Mouse (Mus musculus) splenic B cell, adult 2 months (primary cell): ENCODE results near the gene Cd86.

ENCODE experiments used
- DNase-seq: peaks from one replicate; pipeline ENCODE4 v3.0.0-alpha.2; 2011; ENCODE audit warnings: low read depth, low spot score
- H3K27me3 ChIP-seq: 2 replicates; pipeline ENCODE4 v1.6.1; 2012; ENCODE audit warnings: mild to moderate bottlenecking, low read length, moderate library complexity, mixed read lengths; ENCODE audit not compliant: control insufficient read depth, poor library complexity, insufficient read depth, severe bottlenecking
- H3K36me3 ChIP-seq: 2 replicates; pipeline ENCODE4 v1.6.1; 2012; ENCODE audit warnings: mild to moderate bottlenecking, low read length, moderate library complexity, mixed read lengths; ENCODE audit not compliant: control insufficient read depth, poor library complexity, insufficient read depth, severe bottlenecking

Cd86 gene

DNA sequence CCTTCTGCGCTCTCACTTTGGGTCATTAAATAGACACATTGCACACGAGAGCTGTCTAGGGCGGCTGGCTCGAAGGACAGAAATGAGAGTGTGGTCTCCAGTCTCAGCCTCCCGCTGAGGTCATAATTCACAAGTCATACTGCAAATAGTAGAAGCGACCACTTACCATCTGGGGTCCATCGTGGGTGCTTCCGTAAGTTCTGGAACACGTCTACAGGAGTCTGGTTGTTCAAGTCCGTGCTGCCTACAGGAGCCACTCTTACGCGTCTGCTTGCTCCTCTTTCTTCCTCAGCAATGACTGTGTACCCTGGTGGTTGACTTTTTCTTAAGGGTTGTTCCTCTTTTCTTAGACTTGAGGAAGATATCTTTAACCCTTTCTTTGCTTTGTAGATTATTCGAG is at the start of gene Cd86:
Cd86 (minus strand) TSS at position 300 of the 400 bp plus-strand sequence.
- H3K27me3 ChIP-seq, result no peaks in the 10 kb centered on the region
- no peaks in the 10 kb centered on the region for H3K36me3 ChIP-seq
- peak; percentile 89 for DNase-seq

DNA sequence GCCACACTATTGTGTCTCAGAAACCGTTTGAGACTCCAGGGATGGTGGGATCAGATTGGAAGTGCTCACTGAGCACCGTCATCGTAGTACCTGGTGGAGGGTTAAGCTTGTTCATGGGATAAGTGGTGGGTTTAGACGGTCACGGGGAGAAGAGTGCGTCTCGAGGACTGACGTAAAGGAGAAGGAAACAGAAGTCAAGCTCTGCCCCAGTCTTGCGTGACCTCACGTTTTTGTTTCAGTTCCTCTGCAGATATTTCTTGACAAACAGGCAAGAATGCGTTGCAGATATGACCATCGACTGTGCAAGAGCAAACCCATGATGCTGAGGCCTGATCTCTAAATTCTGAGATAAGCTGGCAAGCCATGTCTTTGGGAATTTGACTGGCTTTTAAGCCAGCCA is 45.9 kb upstream of the Cd86 start:
- no peaks in the 10 kb centered on the region for H3K27me3 ChIP-seq
- H3K36me3 ChIP-seq, result no peaks in the 10 kb centered on the region
- peak; percentile 98 for DNase-seq

DNA sequence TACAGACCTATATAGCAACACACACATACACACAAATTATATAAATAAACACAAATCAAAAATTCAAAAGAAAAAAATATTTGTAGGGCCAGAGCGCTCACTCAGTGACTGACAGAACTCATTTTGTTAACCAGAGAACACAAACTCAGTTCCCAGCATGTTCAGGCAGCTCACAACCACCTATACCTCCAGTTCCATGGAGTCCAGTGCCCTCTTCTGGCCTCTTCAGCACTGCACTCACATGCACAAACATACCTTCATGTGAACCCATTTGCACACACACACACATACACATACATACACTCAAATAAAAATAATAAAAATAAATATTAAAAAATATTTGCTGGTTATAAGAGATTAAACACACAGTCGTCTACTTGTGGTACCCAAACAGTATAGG is 44.9 kb upstream of the Cd86 start:
- no peaks in the 10 kb centered on the region for H3K27me3 ChIP-seq
- peak; percentile 73 for DNase-seq
- no peaks in the 10 kb centered on the region for H3K36me3 ChIP-seq

DNA sequence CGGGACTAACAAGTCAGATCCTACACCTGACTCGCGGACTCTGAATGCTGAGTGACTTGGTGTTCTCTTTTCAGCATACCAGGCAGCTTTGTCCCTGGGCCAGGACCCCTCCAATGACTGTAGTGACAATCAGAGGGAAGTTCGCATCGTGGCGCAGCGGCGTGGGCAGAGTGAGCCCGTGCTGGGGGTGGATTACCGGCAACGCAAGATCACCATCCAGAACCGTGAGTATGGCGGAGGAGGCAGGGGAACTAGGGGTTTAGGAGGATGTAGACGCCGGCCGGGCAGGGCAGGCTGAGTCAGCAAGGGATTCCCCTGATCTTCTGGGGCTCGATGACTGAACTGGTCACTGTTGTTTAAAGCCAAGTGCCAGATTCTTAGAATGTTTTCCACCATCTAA is 43.5 kb upstream of the Cd86 start:
- H3K36me3 ChIP-seq, result no peaks in the 10 kb centered on the region
- peak; percentile 92 for DNase-seq
- no peaks in the 10 kb centered on the region for H3K27me3 ChIP-seq

DNA sequence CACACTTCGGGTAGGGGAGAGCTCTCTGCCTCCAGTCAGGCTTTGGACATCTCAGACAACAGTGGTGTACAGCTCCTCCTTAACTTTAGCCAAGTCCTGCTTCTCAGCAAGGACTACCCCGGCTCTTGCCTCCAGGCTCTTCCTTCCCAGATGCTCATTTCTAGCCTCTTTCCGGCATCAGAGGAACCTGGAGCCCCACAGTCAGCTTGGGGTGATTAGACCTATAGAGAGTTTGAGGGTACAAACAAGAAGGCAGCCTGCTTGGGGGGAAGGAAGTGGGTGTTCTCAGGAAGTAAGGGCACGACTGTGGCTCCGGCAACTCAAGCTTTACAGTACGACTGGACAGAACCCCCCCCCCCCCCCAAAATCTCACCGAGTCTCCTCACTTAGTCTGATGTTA is 42.9 kb upstream of the Cd86 start:
- DNase-seq, result peak; percentile 68
- no peaks in the 10 kb centered on the region for H3K36me3 ChIP-seq
- H3K27me3 ChIP-seq, result no peaks in the 10 kb centered on the region

DNA sequence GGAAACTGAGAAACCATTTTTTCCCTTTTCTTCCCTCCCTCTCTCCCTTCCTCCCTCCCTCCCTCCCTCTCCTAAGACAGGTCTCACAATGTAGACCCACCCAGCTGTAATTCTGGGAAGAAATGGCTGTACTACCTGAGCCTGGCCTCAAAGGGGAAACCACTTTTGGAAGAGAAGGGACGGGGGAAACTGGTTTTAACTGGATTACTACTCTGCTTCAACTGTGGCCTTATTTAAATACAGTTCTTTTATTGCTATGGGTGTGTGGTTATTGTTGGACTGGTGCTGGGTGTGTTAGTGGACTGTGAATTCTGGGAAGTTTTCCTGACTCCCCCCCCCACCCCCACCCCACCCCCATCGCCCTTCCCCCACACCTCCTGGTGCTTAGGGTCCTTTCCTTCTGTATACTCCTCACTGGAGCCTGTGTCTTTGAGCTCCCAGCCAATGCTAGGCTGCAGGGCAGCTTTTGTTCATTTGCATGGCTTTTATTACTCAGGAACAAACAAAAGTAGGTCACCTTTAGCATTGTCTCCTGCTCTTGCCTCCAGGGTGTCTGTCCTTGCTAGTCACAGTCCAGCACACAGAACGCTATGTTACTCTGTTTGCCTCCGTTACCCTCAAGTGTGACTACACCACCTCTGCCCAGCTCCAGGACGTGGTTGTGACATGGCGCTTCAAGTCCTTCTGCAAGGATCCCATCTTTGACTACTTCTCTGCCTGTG is 42.0 kb upstream of the Cd86 start:
- Histone ChIP-seq H3K36me3 (no peaks in the 10 kb centered on the region), H3K27me3 (no peaks in the 10 kb centered on the region)
- peak; percentile 50 for DNase-seq

DNA sequence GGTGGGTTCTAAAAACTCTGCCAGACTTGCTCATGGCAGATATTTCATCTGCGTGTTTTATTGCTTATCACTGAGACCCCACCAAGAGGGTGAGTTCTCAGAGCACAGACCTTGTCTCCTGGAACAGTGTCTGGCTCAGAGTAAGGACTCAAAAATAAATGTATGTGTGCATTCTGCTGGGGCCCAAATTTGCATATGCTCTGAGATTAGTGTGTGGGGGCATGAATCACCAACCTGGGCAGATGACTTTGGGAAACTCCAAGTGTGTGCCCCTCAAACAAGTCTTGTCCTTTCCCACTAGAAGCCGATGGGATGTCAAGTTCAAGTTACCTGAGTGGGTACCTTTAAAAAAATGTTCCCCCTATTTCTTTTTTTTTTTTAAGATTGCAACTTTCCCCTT is 34.6 kb upstream of the Cd86 start:
- H3K27me3 ChIP-seq, result no peaks in the 10 kb centered on the region
- DNase-seq, result no peak
- no peaks in the 10 kb centered on the region for H3K36me3 ChIP-seq

DNA sequence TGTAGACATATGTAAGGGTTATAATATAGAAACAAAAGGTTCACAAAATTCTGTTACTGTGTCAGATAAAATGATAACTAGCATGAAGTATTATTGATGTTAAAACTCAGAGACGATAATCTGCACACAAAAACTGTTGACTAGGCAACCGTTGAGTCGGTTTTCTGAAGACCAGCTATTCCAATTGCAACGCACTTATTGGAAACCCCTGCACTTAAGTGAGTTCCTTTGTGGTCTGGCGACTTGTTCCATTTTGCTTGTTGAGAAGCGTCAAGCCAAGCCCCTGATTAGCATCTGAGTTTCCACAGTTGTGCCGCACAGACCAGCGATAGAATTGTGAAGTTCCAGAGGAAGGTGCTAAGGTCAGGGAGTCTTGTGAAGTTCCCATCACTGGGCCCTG is 31.4 kb upstream of the Cd86 start:
- H3K36me3 ChIP-seq, result no peaks in the 10 kb centered on the region
- no peaks in the 10 kb centered on the region for H3K27me3 ChIP-seq
- DNase-seq, result no peak

DNA sequence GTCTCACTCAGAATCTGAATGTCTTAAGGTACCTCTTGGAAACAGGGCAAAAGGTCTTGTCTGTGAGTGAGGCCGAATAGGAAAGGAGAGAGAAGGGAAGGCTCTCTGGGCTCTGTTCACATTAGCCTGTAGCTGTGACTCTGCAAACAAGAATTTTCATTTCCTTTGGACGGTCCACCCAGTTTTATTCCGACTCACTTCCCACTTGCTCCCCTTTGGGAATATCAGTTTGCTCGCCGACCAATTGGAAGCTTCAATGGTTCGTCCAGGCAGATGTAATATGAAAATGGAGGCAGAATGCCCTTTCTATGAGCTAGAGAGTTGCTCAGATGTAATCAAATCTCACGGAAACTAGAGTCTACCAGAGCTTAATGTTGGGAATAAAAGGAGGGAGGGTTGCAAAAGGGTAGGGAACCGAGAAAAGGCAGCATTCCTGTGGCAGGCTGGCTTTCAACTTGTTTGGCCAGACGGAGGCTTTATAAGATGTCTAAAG is 29.0 kb upstream of the Cd86 start:
- no peak for DNase-seq
- H3K27me3 ChIP-seq, result no peaks in the 10 kb centered on the region
- H3K36me3 ChIP-seq, result no peaks in the 10 kb centered on the region

DNA sequence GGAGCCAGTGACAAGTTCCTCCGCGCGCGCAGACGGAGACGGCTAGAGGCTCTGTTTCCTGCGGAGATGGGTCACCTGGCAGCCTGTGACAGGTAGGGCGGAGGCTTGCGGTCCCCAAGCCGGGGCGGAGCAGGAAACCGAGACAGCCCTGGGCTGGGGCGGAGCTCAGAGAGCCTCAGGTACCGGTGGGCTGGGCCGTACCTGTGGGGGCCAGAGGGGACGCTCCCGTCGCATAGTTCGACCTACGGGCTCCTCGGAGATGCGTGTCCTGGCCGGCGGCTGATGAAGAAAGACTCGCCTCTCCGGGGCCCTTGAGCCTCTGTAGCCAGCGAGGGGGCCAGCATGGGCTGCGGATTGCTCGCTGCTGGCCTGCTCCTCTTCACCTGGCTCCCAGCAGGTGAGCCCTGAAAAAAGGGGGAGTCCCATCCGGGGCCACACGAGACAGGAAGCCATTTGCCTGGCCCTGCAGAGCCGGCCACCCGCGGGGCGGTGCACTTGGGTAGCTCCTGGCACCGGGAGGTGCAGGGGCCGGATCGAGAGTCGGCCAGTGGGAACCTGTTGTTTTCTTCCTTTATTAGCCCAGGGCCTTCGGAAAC is 28.0 kb upstream of the Cd86 start, which contains the start of gene Ildr1:
Ildr1 (plus strand) TSS at position 161 of the 596 bp plus-strand sequence.
- DNase-seq, result peak; percentile 87
- no peaks in the 10 kb centered on the region for H3K36me3 ChIP-seq
- H3K27me3 ChIP-seq, result no peaks in the 10 kb centered on the region

DNA sequence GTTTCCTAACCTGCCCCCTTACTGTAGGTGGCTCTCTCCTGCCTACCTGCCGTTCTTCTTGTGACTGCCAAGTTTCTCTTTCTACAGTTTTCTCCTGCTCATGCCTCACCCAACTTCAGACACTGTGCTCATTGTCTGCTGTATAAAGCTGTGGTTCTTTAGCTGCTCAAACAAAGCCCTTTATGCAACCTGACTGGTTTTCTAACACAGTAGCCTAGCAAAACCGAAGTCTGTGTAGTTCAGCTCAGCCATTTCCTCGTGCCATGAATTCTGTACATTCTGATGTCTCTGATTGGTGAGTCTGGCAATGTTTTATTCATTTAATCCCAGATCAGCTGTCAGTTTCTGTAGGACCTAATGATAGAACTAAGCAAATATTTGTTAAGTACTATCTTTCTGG is 25.6 kb upstream of the Cd86 start:
- Histone ChIP-seq H3K27me3 (no peaks in the 10 kb centered on the region), H3K36me3 (no peaks in the 10 kb centered on the region)

DNA sequence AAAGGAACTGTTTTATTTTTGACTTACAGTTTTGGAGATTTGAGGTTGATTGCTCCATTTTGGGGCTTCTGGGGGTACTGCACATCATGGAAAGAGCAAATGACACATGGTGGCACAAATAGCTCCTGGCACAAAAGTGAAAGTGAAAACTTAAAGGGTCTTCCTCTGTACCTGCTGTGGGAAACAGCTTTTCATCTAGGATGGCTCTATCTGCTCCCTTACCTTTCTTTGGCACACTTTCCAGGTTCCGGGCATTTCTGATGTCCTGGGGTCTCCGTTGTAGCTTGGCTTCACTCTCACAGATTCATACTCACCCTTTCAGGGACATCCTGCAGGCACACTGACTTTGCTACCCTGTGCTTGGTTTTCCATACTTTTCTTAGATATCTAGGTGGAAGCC is 22.2 kb upstream of the Cd86 start:
- peak; percentile 49 for DNase-seq
- Histone ChIP-seq H3K36me3 (no peaks in the 10 kb centered on the region), H3K27me3 (no peaks in the 10 kb centered on the region)

More for the DNA sequence above, 25.6 kb upstream of the Cd86 start:
- DNase-seq, result no peak

DNA sequence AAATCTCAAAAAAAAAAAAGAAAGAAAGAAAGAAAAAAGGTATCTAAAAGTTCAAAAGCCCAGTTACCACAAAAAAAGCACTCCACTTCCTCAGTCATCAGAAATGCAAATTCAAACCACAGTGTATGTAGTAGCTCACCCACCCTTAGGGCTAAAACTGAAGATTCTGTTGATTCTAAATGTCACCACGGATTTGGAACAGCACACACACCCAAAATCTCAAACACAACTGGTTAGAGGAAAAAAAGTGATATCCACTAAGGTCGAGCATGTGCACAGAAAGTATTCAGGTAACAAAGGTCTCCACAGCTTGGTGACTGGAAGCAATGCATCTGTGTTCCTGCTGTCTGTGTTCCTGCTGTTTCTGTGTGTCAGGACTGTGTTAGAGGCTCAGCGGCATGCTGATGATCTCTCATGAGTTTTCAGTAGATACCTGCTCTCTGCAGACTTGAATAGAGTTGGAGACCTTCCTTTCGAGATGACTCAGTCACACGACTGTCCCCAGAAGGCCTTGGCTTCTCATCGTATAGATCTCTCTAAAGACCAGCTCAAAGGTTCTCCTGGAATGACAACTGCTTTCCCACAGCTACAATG is 18.5 kb upstream of the Cd86 start:
- DNase-seq, result peak; percentile 63
- Histone ChIP-seq H3K36me3 (no peaks in the 10 kb centered on the region), H3K27me3 (no peaks in the 10 kb centered on the region)

DNA sequence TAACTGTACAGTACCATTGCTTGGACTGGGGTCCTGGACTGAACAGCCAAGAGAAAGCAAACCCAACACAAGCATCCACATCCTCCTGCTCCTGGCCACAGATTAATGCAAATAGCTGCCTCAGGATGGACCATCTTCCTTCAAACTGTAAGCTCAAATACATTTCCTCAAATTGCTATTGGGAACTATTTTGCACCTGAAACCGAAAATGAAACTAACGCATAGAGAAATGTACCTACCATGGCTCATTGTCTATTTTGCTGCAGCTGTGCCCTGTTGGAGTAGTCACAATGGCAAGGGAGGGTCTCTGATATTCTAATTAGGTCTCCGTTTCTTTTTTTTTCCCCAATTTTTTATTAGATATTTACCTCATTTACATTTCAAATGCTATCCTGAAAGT is 15.9 kb upstream of the Cd86 start:
- DNase-seq, result peak; percentile 46
- Histone ChIP-seq H3K27me3 (no peaks in the 10 kb centered on the region), H3K36me3 (no peaks in the 10 kb centered on the region)

DNA sequence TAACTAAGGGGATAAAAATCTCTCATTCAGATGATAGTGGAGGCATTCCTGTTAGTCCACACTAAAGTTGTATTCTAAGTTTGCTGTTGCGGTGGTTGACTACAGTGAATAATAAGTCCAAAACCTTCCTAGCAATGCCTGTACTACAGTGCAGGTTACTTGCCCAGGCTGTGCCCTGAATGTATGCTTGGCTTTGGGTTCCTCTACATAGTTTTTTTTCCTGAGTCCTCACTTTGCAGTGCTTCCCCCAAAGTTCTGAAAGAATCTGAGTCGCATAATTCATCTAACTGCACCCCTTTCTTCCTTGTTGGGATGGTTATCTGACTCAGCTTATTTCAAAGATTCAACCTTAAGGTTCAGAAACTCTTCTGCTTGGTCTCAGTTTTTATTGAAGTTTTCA is 10.0 kb upstream of the Cd86 start:
- Histone ChIP-seq H3K27me3 (no peaks in the 10 kb centered on the region), H3K36me3 (no peaks in the 10 kb centered on the region)
- no peak for DNase-seq
